Mouse (Mus musculus): ENCODE data around the gene Hadh.

Hadh gene

GRCm38 (mm10) chr3:131214060-131214658, 57.7 kb downstream of the Hadh start:
- no peak for DNase-seq

- DNase-seq: no peak
Observed at GRCm38 (mm10) chr3:131212200-131212599, 59.7 kb downstream of the Hadh start.

- no peak for DNase-seq
Observed at GRCm38 (mm10) chr3:131208265-131208891, 63.5 kb downstream of the Hadh start.

GRCm38 (mm10) chr3:131207846-131208245, 64.1 kb downstream of the Hadh start:
- no peak for DNase-seq

- no peak for DNase-seq
Observed at GRCm38 (mm10) chr3:131202311-131202710, 69.6 kb downstream of the Hadh start.

GRCm38 (mm10) chr3:131199590-131200288, 72.2 kb downstream of the Hadh start:
- DNase-seq: no peak

GRCm38 (mm10) chr3:131198991-131199390, 72.9 kb downstream of the Hadh start:
- no peak for DNase-seq

GRCm38 (mm10) chr3:131196507-131197019, 75.3 kb downstream of the Hadh start:
- no peak for DNase-seq

GRCm38 (mm10) chr3:131196050-131196449, 75.9 kb downstream of the Hadh start:
- no peak for DNase-seq

GRCm38 (mm10) chr3:131191454-131191853, 80.4 kb downstream of the Hadh start:
- no peak for DNase-seq

- DNase-seq: no peak
Observed at GRCm38 (mm10) chr3:131190671-131191367, 81.1 kb downstream of the Hadh start.

- no peak for DNase-seq
Observed at GRCm38 (mm10) chr3:131190239-131190638, 81.7 kb downstream of the Hadh start.

- DNase-seq: no peak
Observed at GRCm38 (mm10) chr3:131186193-131186592, 85.7 kb downstream of the Hadh start.
